Mouse (Mus musculus): ENCODE measurements around the gene Angptl4.
A peak's percentile ranks its signal among the peaks of the same experiment; 100 is the strongest.
"Not testable (repeated sequence)": the region's sequence is repeated elsewhere in the genome, so short reads cannot be mapped to it uniquely, and the experiment has no call there.

Gene Angptl4

GRCm38 (mm10) chr17:33781124-33781977 is at the start of gene Angptl4:
Angptl4 (minus strand) TSS chr17:33781830.
- no peak for DNase-seq (ENCODE audit: extremely low read depth, low read depth, low spot score)

GRCm38 (mm10) chr17:33829561-33829960 is 47.9 kb upstream of the Angptl4 start:
- no peak for DNase-seq (ENCODE audit: extremely low read depth, low read depth, low spot score)

- peak; percentile 99 for DNase-seq (ENCODE audit: extremely low read depth, low read depth, low spot score)
Observed at GRCm38 (mm10) chr17:33828892-33829291, 47.3 kb upstream of the Angptl4 start.

- no peak for DNase-seq (ENCODE audit: extremely low read depth, low read depth, low spot score)
Observed at GRCm38 (mm10) chr17:33826850-33827249, 45.2 kb upstream of the Angptl4 start.

GRCm38 (mm10) chr17:33825462-33825861 is 43.8 kb upstream of the Angptl4 start:
- no peak for DNase-seq (ENCODE audit: extremely low read depth, low read depth, low spot score)

GRCm38 (mm10) chr17:33824997-33825330 is 43.3 kb upstream of the Angptl4 start:
- not testable (repeated sequence) for DNase-seq (ENCODE audit: extremely low read depth, low read depth, low spot score)

- DNase-seq (ENCODE audit: extremely low read depth, low read depth, low spot score), result no peak
Observed at GRCm38 (mm10) chr17:33824084-33824996, 42.7 kb upstream of the Angptl4 start, which contains the start of the genes Rps28 and Ndufa7. Rps28 (minus strand) TSS chr17:33824562. Ndufa7 (plus strand) TSS chr17:33824572.

- not testable (repeated sequence) for DNase-seq (ENCODE audit: extremely low read depth, low read depth, low spot score)
Observed at GRCm38 (mm10) chr17:33823171-33823570, 41.5 kb upstream of the Angptl4 start.

GRCm38 (mm10) chr17:33822436-33822959 is 40.9 kb upstream of the Angptl4 start:
- DNase-seq (ENCODE audit: extremely low read depth, low read depth, low spot score), result no peak

- DNase-seq (ENCODE audit: extremely low read depth, low read depth, low spot score), result no peak
Observed at GRCm38 (mm10) chr17:33817969-33818643, 36.5 kb upstream of the Angptl4 start.

- peak; percentile 56 for DNase-seq (ENCODE audit: extremely low read depth, low read depth, low spot score)
Observed at GRCm38 (mm10) chr17:33817184-33817968, 35.7 kb upstream of the Angptl4 start.

- no peak for DNase-seq (ENCODE audit: extremely low read depth, low read depth, low spot score)
Observed at GRCm38 (mm10) chr17:33816612-33817011, 35.0 kb upstream of the Angptl4 start.

GRCm38 (mm10) chr17:33815399-33815798 is 33.8 kb upstream of the Angptl4 start:
- no peak for DNase-seq (ENCODE audit: extremely low read depth, low read depth, low spot score)

GRCm38 (mm10) chr17:33812990-33813389 is 31.4 kb upstream of the Angptl4 start:
- no peak for DNase-seq (ENCODE audit: extremely low read depth, low read depth, low spot score)

GRCm38 (mm10) chr17:33812475-33812874 is 30.8 kb upstream of the Angptl4 start:
- no peak for DNase-seq (ENCODE audit: extremely low read depth, low read depth, low spot score)

- DNase-seq (ENCODE audit: extremely low read depth, low read depth, low spot score), result no peak
Observed at GRCm38 (mm10) chr17:33811142-33811516, 29.5 kb upstream of the Angptl4 start.

GRCm38 (mm10) chr17:33810334-33811141 is 28.9 kb upstream of the Angptl4 start, which contains the start of gene Kank3:
Kank3 (plus strand) TSS chr17:33810519.
- DNase-seq (ENCODE audit: extremely low read depth, low read depth, low spot score), result peak; percentile 76

GRCm38 (mm10) chr17:33808192-33808591 is 26.6 kb upstream of the Angptl4 start:
- DNase-seq (ENCODE audit: extremely low read depth, low read depth, low spot score), result no peak

Measured in fat pad, adult 2 months (tissue).